Comparison of ENCODE assay signal across 8 mouse cellular contexts in genomic region chr9:104262823-104263352, GRCm38 (mm10). TPM values are rescaled to one million over a fixed set of nuclear protein-coding genes. Genes with fewer than 3 reads are reported as not detected.
A peak's percentile ranks its signal among the peaks of the same experiment; 100 is the strongest.
DNase-seq lines count a peak whose midpoint lies in the region; ATAC-seq lines count a peak whose summit lies in the region.

Dnajc13 (minus strand) TSS chr9:104262930.

- peak; percentile 93 for ATAC-seq in CD4-positive, CD25-positive, alpha-beta regulatory T cell, adult 4 months
- peak; percentile 98 for ATAC-seq in heart, embryonic 14.5 days (ENCODE audit: insufficient number of reproducible peaks, insufficient read depth, low FRiP score, low read depth)
- peak; percentile 95 for ATAC-seq in liver, embryonic 13.5 days (ENCODE audit: low read depth)
- peak; percentile 98 for ATAC-seq in stomach, embryonic 16.5 days (ENCODE audit: insufficient read depth, low FRiP score)

- peak; percentile 88 for DNase-seq in c-Kit-negative CD71-positive TER-119-positive erythroid progenitor cells, embryonic 14.5 days (ENCODE audit: low read depth, low spot score)
- DNase-seq in fibroblast of lung, adult 2 months (ENCODE audit: low read depth), result peak; percentile 93
- peak; percentile 100 for DNase-seq in kidney, postnatal 14 days
- peak; percentile 98 for DNase-seq in liver, embryonic 13.5 days
- peak; percentile 98 for DNase-seq in neural tube, embryonic 10.5 days (ENCODE audit: extremely low spot score, low spot score)

- no peaks in the 10 kb centered on the region for H3K9me3 ChIP-seq in heart, embryonic 14.5 days (ENCODE audit: control insufficient read depth, low read length)
- no peaks in the 10 kb centered on the region for H3K9me3 ChIP-seq in liver, embryonic 13.5 days (replicated peaks)
- H3K9me3 ChIP-seq in stomach, embryonic 16.5 days (replicated peaks; ENCODE audit: control insufficient read depth, low read length), result no peaks in the 10 kb centered on the region

- peak within 1 kb of the TSS; percentile 86 to 99 for H3K4me3 ChIP-seq in heart, embryonic 14.5 days (ENCODE audit: control insufficient read depth in 1 of 2, insufficient read depth in 1 of 2, low read depth in 1 of 2, low read length in 2 of 2)
- H3K4me3 ChIP-seq in liver, embryonic 13.5 days (replicated peaks), result peak within 1 kb of the TSS; percentile 97
- H3K4me3 ChIP-seq in stomach, embryonic 16.5 days (replicated peaks; ENCODE audit: low read length), result peak within 1 kb of the TSS; percentile 93

- peaks cover 5 to 18% of the 10 kb centered on the region in 2 experiments for H3K4me1 ChIP-seq in heart, embryonic 14.5 days (ENCODE audit: control insufficient read depth in 2 of 2, insufficient read depth in 2 of 2, low read length in 2 of 2)
- H3K4me1 ChIP-seq in liver, embryonic 13.5 days (replicated peaks), result peaks cover 35% of the 10 kb centered on the region
- peaks cover 15% of the 10 kb centered on the region for H3K4me1 ChIP-seq in stomach, embryonic 16.5 days (ENCODE audit: control insufficient read depth, insufficient read depth, low read length)

- WGBS in heart, embryonic 14.5 days, result under 1% methylated on average over 60 of the region's 60 CpGs
- WGBS in liver, embryonic 13.5 days (ENCODE audit: insufficient replicate concordance), result under 1% methylated on average over 55 of the region's 60 CpGs
- 1% methylated on average over 60 of the region's 60 CpGs for WGBS in stomach, embryonic 16.5 days

- no peaks in the 10 kb centered on the region for H3K36me3 ChIP-seq in heart, embryonic 14.5 days (ENCODE audit: control insufficient read depth, insufficient read depth, low read length)
- no peaks in the 10 kb centered on the region for H3K36me3 ChIP-seq in liver, embryonic 13.5 days
- no peaks in the 10 kb centered on the region for H3K36me3 ChIP-seq in stomach, embryonic 16.5 days (ENCODE audit: control insufficient read depth, insufficient read depth, low read length)

- peak within 1 kb of the TSS; percentile 97 for H3K9ac ChIP-seq in heart, embryonic 14.5 days (ENCODE audit: low read length)
- peak within 1 kb of the TSS; percentile 89 for H3K9ac ChIP-seq in liver, embryonic 13.5 days
- peak within 1 kb of the TSS; percentile 92 for H3K9ac ChIP-seq in stomach, embryonic 16.5 days (ENCODE audit: low read length)

- no peaks in the 10 kb centered on the region for H3K27me3 ChIP-seq in heart, embryonic 14.5 days (ENCODE audit: control insufficient read depth, insufficient read depth, low read length)
- no peaks in the 10 kb centered on the region for H3K27me3 ChIP-seq in liver, embryonic 13.5 days
- H3K27me3 ChIP-seq in stomach, embryonic 16.5 days (ENCODE audit: control insufficient read depth, insufficient read depth, low read length), result no peaks in the 10 kb centered on the region

- peak within 1 kb of the TSS; percentile 77 to 93 for H3K27ac ChIP-seq in heart, embryonic 14.5 days (replicated peaks in 1 of 2; ENCODE audit: control insufficient read depth in 1 of 2, insufficient read depth in 1 of 2, low read depth in 2 of 2, low read length in 2 of 2)
- H3K27ac ChIP-seq in liver, embryonic 13.5 days, result peak within 1 kb of the TSS; percentile 75
- H3K27ac ChIP-seq in stomach, embryonic 16.5 days (ENCODE audit: low read length), result peak within 1 kb of the TSS; percentile 88

- H3K4me2 ChIP-seq in heart, embryonic 14.5 days (ENCODE audit: low read length), result peak within 1 kb of the TSS; percentile 79
- H3K4me2 ChIP-seq in liver, embryonic 13.5 days, result peak within 1 kb of the TSS; percentile 80
- H3K4me2 ChIP-seq in stomach, embryonic 16.5 days (ENCODE audit: low read depth, low read length), result peak within 1 kb of the TSS; percentile 66

RNA-seq across cellular contexts. Expression of gene Dnajc13, which starts in this region (rescaled TPM):
- polyA plus RNA-seq in CD4-positive, CD25-positive, alpha-beta regulatory T cell, adult 4 months (2017; shearing (Covaris generic)), result 10 to 100 TPM; 19.1 to 19.8 TPM
- 15.5 and 26.2 TPM in 2 replicates for polyA plus RNA-seq in heart, embryonic 14.5 days (2014; fragmentation: Nextera tagmentation; extraction: Ambion mirVana)
- 6.4 and 7.9 TPM in 2 replicates for polyA plus RNA-seq in liver, embryonic 13.5 days (2015; fragmentation: Nextera tagmentation; extraction: Ambion mirVana)
- polyA plus RNA-seq in stomach, embryonic 16.5 days (2015; fragmentation: Nextera tagmentation; extraction: Ambion mirVana), result 18.6 and 19.8 TPM in 2 replicates

Comparison
In these comparisons a context has a peak if more than half of its experiments do, and no peak if none do; other contexts are left out.
1. Peak in every context shown above with its lines: DNase-seq, ATAC-seq, H3K4me3 ChIP-seq and H3K27ac ChIP-seq.